Mouse (Mus musculus) CH12.LX (cell line): ENCODE measurements around the gene Pebp1.

Source experiments
- CTCF ChIP-seq, 2 experiments: IDR thresholded peaks in 1 of 2; conservative IDR thresholded peaks in 1 of 2; 2 replicates each; pipeline ENCODE4 v1.5.1; 2011 to 2012; ENCODE audit warnings: low read depth in 2 of 2, low read length in 2 of 2, improper control_type of control experiment in 1 of 2, inconsistent platforms in 1 of 2, mild to moderate bottlenecking in 1 of 2, moderate library complexity in 1 of 2
- POLR2A ChIP-seq: IDR thresholded peaks from 2 replicates; pipeline ENCODE4 v1.6.1; 2011; ENCODE audit warnings: low read depth, mild to moderate bottlenecking, improper control_type of control experiment, low read length
- RCOR1 ChIP-seq: conservative IDR thresholded peaks from 2 replicates; pipeline ENCODE4 v1.6.1; 2012; ENCODE audit warnings: low read depth, mild to moderate bottlenecking, inconsistent platforms, low read length, improper control_type of control experiment

- TF ChIP-seq POLR2A (no peak), CTCF (conservative IDR thresholded peaks at IDR 0.05 in 1 of 2, IDR thresholded peaks at IDR 0.05 in 1 of 2; ENCODE audit: low read depth in 2 of 2, low read length in 2 of 2) (no peak), RCOR1 (no peak)
These were observed 39.0 kb upstream of the Pebp1 start for GRCm38 (mm10) chr5:117326408-117326807.
